Mouse (Mus musculus): Measurements from ENCODE around the gene Rabac1. TPM values are rescaled to one million over a fixed set of nuclear protein-coding genes. Genes with fewer than 3 reads are reported as not detected.
A peak's percentile ranks its signal among the peaks of the same experiment; 100 is the strongest.

The Rabac1 gene
- 98.4 and 126 TPM in 2 replicates for polyA plus RNA-seq (2016; fragmentation: Nextera tagmentation; extraction: Ambion mirVana)

GRCm38 (mm10) chr7:24971972-24972893 is at the start of gene Rabac1:
Gene Rabac1, minus strand, starts transcription at chr7:24972754.
- H3K27ac ChIP-seq, result peak within 1 kb of the TSS; percentile 83
- DNase-seq (ENCODE audit: low spot score), result peak; percentile 87
- no peaks in the 10 kb centered on the region; the same call in 1 of the 2 replicates for H3K36me3 ChIP-seq
- H3K9me3 ChIP-seq, result no peaks in the 10 kb centered on the region
- under 1% methylated on average over 45 of the region's 45 CpGs for WGBS
- H3K27me3 ChIP-seq (ENCODE audit: insufficient read depth, poor library complexity, severe bottlenecking), result no peaks in the 10 kb centered on the region
- H3K4me1 ChIP-seq (replicated peaks), result peaks cover 20% of the 10 kb centered on the region
- H3K4me3 ChIP-seq, result peak within 1 kb of the TSS; percentile 78

GRCm38 (mm10) chr7:25011592-25011991 is 39.0 kb upstream of the Rabac1 start:
- Histone ChIP-seq H3K4me3 (no peak overlapping the region), H3K27ac (no peak overlapping the region), H3K9me3 (0 out of 2 replicates have a peak, but pooled peaks cover 4% of the 10 kb centered on the region), H3K36me3 (peaks cover 53% of the 10 kb centered on the region), H3K4me1 (replicated peaks) (peaks cover 43% of the 10 kb centered on the region), H3K27me3 (ENCODE audit: insufficient read depth, poor library complexity, severe bottlenecking) (peaks cover 69% of the 10 kb centered on the region)
- 67% methylated on average over 7 of the region's 7 CpGs for WGBS
- no peak for DNase-seq (ENCODE audit: low spot score)

- Histone ChIP-seq H3K4me1 (replicated peaks) (peaks cover 55% of the 10 kb centered on the region), H3K27me3 (ENCODE audit: insufficient read depth, poor library complexity, severe bottlenecking) (peaks cover 82% of the 10 kb centered on the region)
- WGBS, result 1% methylated on average over 97 of the region's 97 CpGs
These were observed 37.7 kb upstream of the Rabac1 start for GRCm38 (mm10) chr7:25010090-25010913.

GRCm38 (mm10) chr7:25009099-25009700 is 36.6 kb upstream of the Rabac1 start:
- Histone ChIP-seq H3K36me3 (peaks cover 29% of the 10 kb centered on the region), H3K27me3 (ENCODE audit: insufficient read depth, poor library complexity, severe bottlenecking) (peaks cover 93% of the 10 kb centered on the region), H3K9me3 (0 out of 2 replicates have a peak, but pooled peaks cover 4% of the 10 kb centered on the region), H3K4me1 (replicated peaks) (peaks cover 64% of the 10 kb centered on the region), H3K4me3 (peak overlapping the region; percentile 54), H3K27ac (peak overlapping the region; percentile 79)
- DNase-seq (ENCODE audit: low spot score), result peak; percentile 33
- 8% methylated on average over 20 of the region's 20 CpGs for WGBS

More at GRCm38 (mm10) chr7:25010090-25010913, 37.7 kb upstream of the Rabac1 start:
- Histone ChIP-seq H3K27ac (peak overlapping the region; percentile 79), H3K9me3 (0 out of 2 replicates have a peak, but pooled peaks cover 4% of the 10 kb centered on the region), H3K36me3 (peaks cover 40% of the 10 kb centered on the region), H3K4me3 (peak overlapping the region; percentile 54)
- peak; percentile 73 for DNase-seq (ENCODE audit: low spot score)

- Histone ChIP-seq H3K27ac (peak overlapping the region; percentile 79), H3K27me3 (ENCODE audit: insufficient read depth, poor library complexity, severe bottlenecking) (peaks cover 99% of the 10 kb centered on the region), H3K9me3 (0 out of 2 replicates have a peak, but pooled peaks cover 4% of the 10 kb centered on the region), H3K36me3 (peaks cover 23% of the 10 kb centered on the region), H3K4me3 (peak overlapping the region; percentile 54), H3K4me1 (replicated peaks) (peaks cover 67% of the 10 kb centered on the region)
- 2% methylated on average over 17 of the region's 17 CpGs for WGBS
- DNase-seq (ENCODE audit: low spot score), result peak; percentile 73
These were observed 36.1 kb upstream of the Rabac1 start for GRCm38 (mm10) chr7:25008635-25009034.

- peak overlapping the region; percentile 79 for H3K27ac ChIP-seq
These were observed 35.2 kb upstream of the Rabac1 start for GRCm38 (mm10) chr7:25007609-25008374.

GRCm38 (mm10) chr7:25006586-25007364 is 34.2 kb upstream of the Rabac1 start:
- Histone ChIP-seq H3K27me3 (ENCODE audit: insufficient read depth, poor library complexity, severe bottlenecking) (peaks cover 95% of the 10 kb centered on the region), H3K27ac (no peak overlapping the region)

More at GRCm38 (mm10) chr7:25007609-25008374, 35.2 kb upstream of the Rabac1 start:
- Histone ChIP-seq H3K4me1 (replicated peaks) (peaks cover 75% of the 10 kb centered on the region), H3K4me3 (0 out of 2 replicates have a peak overlapping the region, but pooled peaks have one; percentile 54), H3K9me3 (0 out of 2 replicates have a peak, but pooled peaks cover 4% of the 10 kb centered on the region), H3K36me3 (peaks cover 15% of the 10 kb centered on the region), H3K27me3 (ENCODE audit: insufficient read depth, poor library complexity, severe bottlenecking) (peaks cover 100% of the 10 kb centered on the region)
- 19% methylated on average over 8 of the region's 8 CpGs for WGBS
- DNase-seq (ENCODE audit: low spot score), result peak; percentile 60

GRCm38 (mm10) chr7:25006171-25006570 is 33.6 kb upstream of the Rabac1 start:
- Histone ChIP-seq H3K36me3 (no peaks in the 10 kb centered on the region), H3K4me3 (peak overlapping the region; percentile 63), H3K9me3 (no peaks in the 10 kb centered on the region), H3K27ac (peak overlapping the region; percentile 78; the same call in 1 of the 2 replicates), H3K4me1 (replicated peaks) (peaks cover 69% of the 10 kb centered on the region), H3K27me3 (ENCODE audit: insufficient read depth, poor library complexity, severe bottlenecking) (peaks cover 89% of the 10 kb centered on the region)
- WGBS, result 75% methylated on average over 3 of the region's 3 CpGs
- DNase-seq (ENCODE audit: low spot score), result no peak

More at GRCm38 (mm10) chr7:25006586-25007364, 34.2 kb upstream of the Rabac1 start:
- no peak overlapping the region for H3K4me3 ChIP-seq
- H3K36me3 ChIP-seq, result 0 out of 2 replicates have a peak, but pooled peaks cover 5% of the 10 kb centered on the region
- H3K4me1 ChIP-seq (replicated peaks), result peaks cover 75% of the 10 kb centered on the region
- no peak for DNase-seq (ENCODE audit: low spot score)
- no peaks in the 10 kb centered on the region for H3K9me3 ChIP-seq
- WGBS, result 81% methylated on average over 12 of the region's 12 CpGs

- 1% methylated on average over 53 of the region's 54 CpGs for WGBS
- H3K4me1 ChIP-seq (replicated peaks), result peaks cover 64% of the 10 kb centered on the region
These were observed 33.0 kb upstream of the Rabac1 start, which contains the start of gene Atp1a3 for GRCm38 (mm10) chr7:25005421-25006065. Gene Atp1a3, minus strand, starts transcription at chr7:25005958.

GRCm38 (mm10) chr7:25004806-25005205 is 32.3 kb upstream of the Rabac1 start:
- Histone ChIP-seq H3K27me3 (ENCODE audit: insufficient read depth, poor library complexity, severe bottlenecking) (peaks cover 75% of the 10 kb centered on the region), H3K4me1 (replicated peaks) (peaks cover 57% of the 10 kb centered on the region)

More at GRCm38 (mm10) chr7:25005421-25006065, 33.0 kb upstream of the Rabac1 start, which contains the start of gene Atp1a3:
- no peaks in the 10 kb centered on the region for H3K9me3 ChIP-seq
- H3K27ac ChIP-seq, result peak within 1 kb of the TSS; percentile 78
- peak within 1 kb of the TSS; percentile 63 for H3K4me3 ChIP-seq
- peak; percentile 53 for DNase-seq (ENCODE audit: low spot score)
- peaks cover 83% of the 10 kb centered on the region for H3K27me3 ChIP-seq (ENCODE audit: insufficient read depth, poor library complexity, severe bottlenecking)
- no peaks in the 10 kb centered on the region for H3K36me3 ChIP-seq

More at GRCm38 (mm10) chr7:25004806-25005205, 32.3 kb upstream of the Rabac1 start:
- WGBS, result 47% methylated on average over 7 of the region's 9 CpGs
- Histone ChIP-seq H3K36me3 (no peaks in the 10 kb centered on the region), H3K9me3 (no peaks in the 10 kb centered on the region), H3K4me3 (peak overlapping the region; percentile 63), H3K27ac (peak overlapping the region; percentile 78; the same call in 1 of the 2 replicates)
- DNase-seq (ENCODE audit: low spot score), result no peak
